Mouse (Mus musculus) adrenal gland, postnatal 10 days (tissue): ENCODE data around the gene Ttc28. TPM values are rescaled to one million over a fixed set of nuclear protein-coding genes. Genes with fewer than 3 reads are reported as not detected.

ENCODE experiments used
- microRNA-seq: library from miRNA; unstranded; fragments of <30 nt; microRNA quantifications from one replicate; pipeline ENCODE4 v1.2.0, GENCODE M21; 2021
- total RNA-seq, 2 experiments: library from RNA; stranded (reverse); gene quantifications; 2 replicates each; pipeline ENCODE4 v1.2.3; 2021

Gene Ttc28
- total RNA-seq, 2 experiments from 2014 or later, result 25.0 to 29.1 TPM

Small RNAs within 50 kb of the gene (microRNA-seq; reads per million reads assigned to microRNA genes)
- 31.9 reads per million, percentile 32 among the genes with 10 or more reads in this experiment for gene Mir701

Other genes starting within 250 kb of the Ttc28 start
- gene Noc4l, start 226.4 kb upstream of the Ttc28 start, total RNA-seq, result 10 to 100 TPM; 18.2 to 19.1 TPM
- gene Ddx51, start 226.4 kb upstream of the Ttc28 start, total RNA-seq, result 10 to 100 TPM; 16.0 to 17.6 TPM
- gene Ep400, start 109.1 kb upstream of the Ttc28 start, total RNA-seq, result 10 to 100 TPM; 64.7 to 76.0 TPM
- 10 to 100 TPM; 34.6 to 36.9 TPM for gene Pus1, start 99.1 kb upstream of the Ttc28 start, total RNA-seq
- 10 to 100 TPM; 49.8 to 50.4 TPM for gene Ulk1, start 69.7 kb upstream of the Ttc28 start, total RNA-seq
- 10 to 100 TPM; 21.2 to 27.7 TPM for gene Hscb, start 40.0 kb upstream of the Ttc28 start, total RNA-seq
- 1 to 10 TPM; 6.8 to 7.8 TPM for gene Chek2, start 39.8 kb upstream of the Ttc28 start, total RNA-seq